Mouse (Mus musculus) liver, embryonic 14.5 days (tissue): ENCODE data around the gene Hs3st2.

Experiments used
- CTCF ChIP-seq: IDR thresholded peaks from 2 replicates; pipeline ENCODE4 v1.5.1; 2016; ENCODE audit warnings: antibody characterized with exemption, low read depth, control low read depth
- EP300 ChIP-seq: IDR thresholded peaks from 2 replicates; pipeline ENCODE4 v1.6.1; 2016; ENCODE audit warnings: antibody characterized with exemption, low read depth

GRCm38 (mm10) chr7:121478302-121478701 is 86.6 kb downstream of the Hs3st2 start:
- no peak for TF ChIP-seq CTCF
- no peak for TF ChIP-seq EP300
